Mouse (Mus musculus) erythroblast, embryonic 14.5 days (primary cell): ENCODE results near the gene Tmprss3.

Source experiments
- GATA1 ChIP-seq: IDR thresholded peaks from 2 replicates; pipeline ENCODE4 v1.6.1; 2012; ENCODE audit warnings: low read length, inconsistent platforms, mixed read lengths
- TAL1 ChIP-seq: IDR thresholded peaks from 3 replicates; pipeline ENCODE4 v1.6.1; 2012; ENCODE audit warnings: low read length, inconsistent platforms, mixed read lengths

GRCm38 (mm10) chr17:31145998-31146397 lies 52.8 kb downstream of the Tmprss3 start:
- TF ChIP-seq GATA1 (no peak), TAL1 (no peak)
